Comparison of ENCODE assay signal across 8 mouse cellular contexts in genomic region chr17:79894971-79895882, GRCm38 (mm10). TPM values are rescaled to one million over a fixed set of nuclear protein-coding genes. Genes with fewer than 3 reads are reported as not detected.
DNase-seq lines count a peak whose midpoint lies in the region; ATAC-seq and TF ChIP-seq lines count a peak whose summit lies in the region.

No protein-coding gene starts in this region.

- H3K4me2 ChIP-seq in forebrain, embryonic 13.5 days: peak overlapping the region; percentile 81
- H3K4me2 ChIP-seq in liver, postnatal 0 days (ENCODE audit: low read depth, low read length): peak overlapping the region; percentile 92
- peak overlapping the region; percentile 68 for H3K4me2 ChIP-seq in neural tube, embryonic 13.5 days

- peak overlapping the region; percentile 93 for H3K9ac ChIP-seq in forebrain, embryonic 13.5 days
- H3K9ac ChIP-seq in liver, postnatal 0 days (replicated peaks): peak overlapping the region; percentile 99
- peak overlapping the region; percentile 94 for H3K9ac ChIP-seq in neural tube, embryonic 13.5 days

- H3K27me3 ChIP-seq in forebrain, embryonic 13.5 days: peaks cover 21% of the 10 kb centered on the region
- peaks cover 12% of the 10 kb centered on the region; the same call in 1 of the 2 replicates for H3K27me3 ChIP-seq in liver, postnatal 0 days (ENCODE audit: insufficient read depth, low read length)
- H3K27me3 ChIP-seq in neural tube, embryonic 13.5 days: peaks cover 27% of the 10 kb centered on the region
- no peaks in the 10 kb centered on the region for H3K27me3 ChIP-seq in testis, adult 2 months (ENCODE audit: control insufficient read depth, insufficient read depth, low read length)

- TF ChIP-seq POLR2A in testis, adult 2 months (IDR thresholded peaks at IDR 0.05; ENCODE audit: control insufficient read depth, low read depth, low read length): no peak

- peak overlapping the region; percentile 93 for H3K27ac ChIP-seq in forebrain, embryonic 13.5 days
- H3K27ac ChIP-seq in liver, postnatal 0 days (ENCODE audit: low read depth): peak overlapping the region; percentile 99
- peak overlapping the region; percentile 95 for H3K27ac ChIP-seq in neural tube, embryonic 13.5 days (replicated peaks)
- peak overlapping the region; percentile 97 for H3K27ac ChIP-seq in testis, adult 2 months (ENCODE audit: control insufficient read depth, insufficient read depth, low read depth, low read length)

- peak; percentile 53 to 66 for DNase-seq in CD8-positive naive resting alpha-beta T cell, adult 2 months (ENCODE audit: low read depth in 2 of 2, low spot score in 2 of 2)
- peak; percentile 47 for DNase-seq in c-Kit-positive CD71-positive TER-119-negative erythroid progenitor cells, embryonic 14.5 days (ENCODE audit: low read depth)
- DNase-seq in heart, postnatal 10 days: peak; percentile 72 to 74
- DNase-seq in kidney, postnatal 4 days: peak; percentile 59 to 72
- peak; percentile 71 for DNase-seq in liver, postnatal 0 days

- WGBS in forebrain, embryonic 13.5 days: under 1% methylated on average over 65 of the region's 100 CpGs
- under 1% methylated on average over 37 of the region's 100 CpGs for WGBS in liver, postnatal 0 days (ENCODE audit: insufficient replicate concordance)
- under 1% methylated on average over 72 of the region's 100 CpGs for WGBS in neural tube, embryonic 13.5 days

- H3K4me3 ChIP-seq in forebrain, embryonic 13.5 days: peak overlapping the region; percentile 97
- H3K4me3 ChIP-seq in liver, postnatal 0 days (ENCODE audit: low read depth, low read length): peak overlapping the region; percentile 98
- peak overlapping the region; percentile 94 for H3K4me3 ChIP-seq in neural tube, embryonic 13.5 days
- H3K4me3 ChIP-seq in testis, adult 2 months (ENCODE audit: control insufficient read depth, low read depth, low read length): peak overlapping the region; percentile 99

- H3K9me3 ChIP-seq in forebrain, embryonic 13.5 days (replicated peaks): no peaks in the 10 kb centered on the region
- H3K9me3 ChIP-seq in liver, postnatal 0 days (ENCODE audit: low read length): no peaks in the 10 kb centered on the region
- no peaks in the 10 kb centered on the region for H3K9me3 ChIP-seq in neural tube, embryonic 13.5 days

- no peaks in the 10 kb centered on the region for H3K36me3 ChIP-seq in forebrain, embryonic 13.5 days (ENCODE audit: poor library complexity, severe bottlenecking)
- no peaks in the 10 kb centered on the region for H3K36me3 ChIP-seq in liver, postnatal 0 days (replicated peaks; ENCODE audit: insufficient read depth, low read length)
- no peaks in the 10 kb centered on the region for H3K36me3 ChIP-seq in neural tube, embryonic 13.5 days
- H3K36me3 ChIP-seq in testis, adult 2 months (ENCODE audit: control insufficient read depth, insufficient read depth, low read length): no peaks in the 10 kb centered on the region

- ATAC-seq in forebrain, embryonic 13.5 days: peak; percentile 79
- peak; percentile 62 for ATAC-seq in liver, postnatal 0 days
- peak; percentile 82 for ATAC-seq in neural tube, embryonic 13.5 days (ENCODE audit: low read depth)

- intact Hi-C loops in heart, postnatal 10 days (cut with DNase I): loop anchor here (10.0 kb wide), 1 partner anchor 110 kb away; no protein-coding TSS in a partner anchor

- peaks cover 25% of the 10 kb centered on the region for H3K4me1 ChIP-seq in forebrain, embryonic 13.5 days
- peaks cover 23% of the 10 kb centered on the region for H3K4me1 ChIP-seq in liver, postnatal 0 days (ENCODE audit: insufficient read depth)
- H3K4me1 ChIP-seq in neural tube, embryonic 13.5 days (replicated peaks): peaks cover 32% of the 10 kb centered on the region
- peaks cover 7% of the 10 kb centered on the region for H3K4me1 ChIP-seq in testis, adult 2 months (ENCODE audit: control insufficient read depth, insufficient read depth, low read length)

- no peak for TF ChIP-seq EP300 in liver, postnatal 0 days (IDR thresholded peaks at IDR 0.05; ENCODE audit: low read depth)

- TF ChIP-seq CTCF in liver, postnatal 0 days (IDR thresholded peaks at IDR 0.05; ENCODE audit: low read depth): peak; percentile 35
- no peak; the same call in 1 of the 2 replicates for TF ChIP-seq CTCF in testis, adult 2 months (IDR thresholded peaks at IDR 0.05; ENCODE audit: control insufficient read depth, insufficient read depth, insufficient replicate concordance, low read depth, low read length)

RNA-seq across cellular contexts. Expression of gene Atl2, which starts 0.7 kb away (rescaled TPM):
- polyA plus RNA-seq in forebrain, embryonic 13.5 days (2015; fragmentation: Nextera tagmentation; extraction: Ambion mirVana): 31.8 and 36.4 TPM in 2 replicates
- 10 to 100 TPM; 29.7 to 35.6 TPM for total RNA-seq in heart, postnatal 10 days (2021)
- 40.8 and 41.2 TPM in 2 replicates for polyA plus RNA-seq in liver, postnatal 0 days (2015; fragmentation: Nextera tagmentation; extraction: Ambion mirVana)
- polyA plus RNA-seq in neural tube, embryonic 13.5 days (2015; fragmentation: Nextera tagmentation; extraction: Ambion mirVana): 31.5 and 39.6 TPM in 2 replicates
- polyA plus RNA-seq in testis, adult 2 months (2012; rRNA removed): 16.8 and 19.9 TPM in 2 replicates

Comparison
In these comparisons a context has a peak if more than half of its experiments do, and no peak if none do; other contexts are left out.
1. Peak in every context shown above with its lines: DNase-seq, ATAC-seq, H3K4me3 ChIP-seq and H3K27ac ChIP-seq.